Mouse (Mus musculus): ENCODE data around the gene C8g. TPM values are rescaled to one million over a fixed set of nuclear protein-coding genes. Genes with fewer than 3 reads are reported as not detected.

Gene C8g
- polyA plus RNA-seq (2017; shearing (Covaris generic)): 1 to 10 TPM; 2.1 to 5.1 (median 3.4) TPM

DNA sequence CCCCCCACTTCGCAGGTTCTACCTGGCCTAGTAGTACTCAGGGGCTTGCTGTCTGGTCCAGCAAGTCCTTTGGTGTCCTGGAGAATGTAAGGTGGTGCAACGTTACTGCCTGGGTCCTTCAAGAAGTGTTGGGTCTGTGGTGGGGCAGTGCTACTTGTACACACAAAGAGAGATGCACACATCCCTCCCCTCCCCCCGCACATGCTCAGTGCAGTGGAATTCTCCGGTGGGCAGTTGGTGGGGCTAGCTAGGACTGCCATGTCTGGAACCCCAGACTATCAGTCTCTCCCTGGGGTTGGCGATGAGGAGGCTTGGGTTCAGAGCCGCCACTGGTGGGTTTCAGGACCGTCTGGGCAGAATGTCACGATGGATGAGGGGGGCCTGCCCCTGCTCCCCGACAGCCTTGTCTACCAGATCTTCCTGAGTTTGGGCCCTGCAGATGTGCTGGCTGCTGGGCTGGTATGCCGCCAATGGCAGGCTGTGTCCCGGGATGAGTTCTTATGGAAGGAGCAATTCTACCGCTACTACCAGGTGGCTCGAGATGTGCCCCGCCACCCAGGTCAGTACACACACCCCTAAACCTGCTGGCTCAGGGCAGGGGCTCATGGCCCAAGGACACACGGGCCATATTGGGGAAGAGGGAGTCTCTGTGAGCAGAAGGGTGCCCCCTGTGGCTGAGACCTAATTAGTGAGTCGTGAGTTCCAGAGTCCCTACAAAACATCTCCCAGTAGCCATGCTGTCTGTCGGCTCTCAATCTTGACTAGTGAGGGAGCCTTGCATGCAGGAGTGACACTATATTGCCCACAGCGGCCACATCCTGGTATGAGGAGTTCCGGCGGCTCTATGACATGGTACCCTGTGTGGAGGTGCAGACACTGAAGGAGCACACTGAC, at the start of gene C8g:
Gene C8g, minus strand, starts transcription at position 127 of the 894 bp plus-strand sequence.
- ATAC-seq: no peak

DNA sequence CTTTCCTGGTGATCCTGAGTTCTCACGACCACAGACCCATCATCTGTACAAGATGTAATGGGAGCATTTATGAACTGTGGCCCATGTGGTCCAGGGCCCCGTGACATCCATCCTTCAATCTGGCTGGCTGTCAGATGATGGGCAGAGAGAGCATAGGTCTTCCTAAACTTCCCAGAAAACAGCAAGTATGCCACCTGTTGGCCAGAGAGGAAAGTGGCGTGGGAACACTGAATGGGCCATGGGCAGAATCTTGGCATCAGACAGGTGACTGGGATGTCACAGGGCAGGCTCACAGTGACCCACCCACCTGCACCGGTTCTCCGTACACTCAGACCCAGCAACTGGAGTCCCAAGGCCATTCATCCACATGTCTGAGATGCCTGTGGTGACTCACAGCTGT, 49.7 kb upstream of the C8g start:
- no peak for ATAC-seq

GRCm38 (mm10) chr2:25549021-25549991, 47.8 kb upstream of the C8g start:
- ATAC-seq: peak; percentile 73

DNA sequence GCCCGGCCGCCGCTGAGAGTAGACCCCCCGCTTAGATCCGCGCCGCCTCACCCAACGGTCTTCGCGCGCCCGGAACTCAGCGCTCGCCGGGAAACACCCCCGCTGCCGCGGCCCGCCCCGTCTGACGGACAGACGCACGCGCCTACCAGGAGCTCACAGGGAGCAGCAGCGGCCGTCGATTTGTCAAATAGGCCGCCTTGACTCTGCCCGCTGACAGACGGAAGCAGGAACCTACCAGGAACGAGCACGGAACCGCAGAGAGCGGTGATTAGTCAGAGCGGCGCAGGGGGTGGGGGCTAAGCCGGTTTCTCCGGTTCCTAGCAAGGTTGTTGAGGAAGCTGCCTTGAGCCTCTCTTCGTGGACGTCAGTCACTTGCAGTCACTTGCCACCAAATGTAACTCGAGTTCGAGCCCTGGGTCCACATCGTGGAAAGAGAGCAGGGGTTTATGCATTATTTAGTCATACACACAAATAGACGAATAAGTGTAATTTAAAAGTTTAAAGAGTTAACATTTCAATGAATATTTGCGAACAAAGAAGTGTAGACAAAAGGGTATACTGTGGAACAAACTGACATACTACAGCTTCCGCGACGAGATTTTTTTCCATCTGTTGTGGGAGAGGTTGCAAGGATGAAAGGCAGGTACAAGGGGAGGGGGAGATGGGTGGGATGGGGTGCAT, 45.4 kb upstream of the C8g start, which contains the start of gene Traf2:
Gene Traf2, minus strand, starts transcription at position 130 of the 681 bp plus-strand sequence.
- ATAC-seq: peak; percentile 85

- ATAC-seq: peak; percentile 17
Measured at GRCm38 (mm10) chr2:25545996-25546810, 44.7 kb upstream of the C8g start.

GRCm38 (mm10) chr2:25541644-25542367, 40.3 kb upstream of the C8g start:
- no peak for ATAC-seq

DNA sequence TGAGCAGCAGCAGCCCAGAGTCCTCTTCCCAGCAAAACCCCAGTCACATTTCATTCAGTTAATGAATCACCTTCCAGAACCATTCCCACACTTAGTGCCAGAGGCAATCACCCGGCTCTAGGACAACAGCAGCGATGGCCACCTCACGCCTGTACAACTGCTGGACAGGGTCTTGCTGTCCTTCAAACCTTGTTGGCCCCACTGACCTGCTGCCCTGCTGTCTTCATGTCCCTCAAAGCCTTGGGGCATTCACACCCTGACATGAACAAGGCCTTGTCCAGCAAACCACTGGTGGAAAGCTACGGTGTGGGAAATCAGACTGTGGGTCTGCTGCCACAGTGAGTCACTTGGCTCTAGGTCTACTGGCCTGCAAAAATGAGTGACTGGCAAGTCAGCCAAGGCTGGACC, 39.0 kb upstream of the C8g start:
- no peak for ATAC-seq

DNA sequence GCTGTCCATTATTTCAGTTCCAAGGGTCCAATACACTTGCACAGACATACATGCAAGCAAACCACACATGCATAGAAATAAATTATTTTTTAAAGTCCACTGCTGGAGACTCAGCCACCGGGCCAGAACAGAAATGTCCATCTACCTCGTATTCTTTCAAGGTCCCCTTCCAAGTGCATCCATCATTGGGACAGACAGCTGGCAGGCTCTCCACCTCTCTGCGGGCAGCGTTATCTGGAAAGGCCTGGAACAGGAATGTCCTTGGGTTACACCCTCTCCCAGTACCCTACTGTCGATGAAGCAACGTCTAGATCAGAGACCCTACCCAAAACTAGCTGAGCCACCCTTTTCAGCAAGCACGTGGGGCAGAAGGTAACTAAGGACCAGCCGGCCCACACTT, 35.0 kb upstream of the C8g start:
- ATAC-seq: no peak

DNA sequence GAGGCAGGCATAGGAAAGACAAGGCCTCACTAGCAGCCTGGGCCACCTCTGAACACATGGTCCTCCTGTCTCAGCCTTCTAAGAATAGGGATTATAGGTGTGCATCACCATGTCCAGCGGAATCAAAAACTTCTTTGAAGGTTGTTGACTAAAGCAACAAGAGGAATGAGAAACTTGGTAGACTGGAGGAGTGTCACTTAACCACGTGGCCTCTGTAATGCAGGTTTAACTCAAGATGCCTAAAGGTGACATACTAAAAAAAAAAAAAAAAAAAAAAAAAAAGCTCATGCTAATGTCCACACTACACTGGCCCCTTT, 33.3 kb upstream of the C8g start:
- ATAC-seq: no peak

GRCm38 (mm10) chr2:25534178-25534865, 32.8 kb upstream of the C8g start:
- ATAC-seq: peak; percentile 94

DNA sequence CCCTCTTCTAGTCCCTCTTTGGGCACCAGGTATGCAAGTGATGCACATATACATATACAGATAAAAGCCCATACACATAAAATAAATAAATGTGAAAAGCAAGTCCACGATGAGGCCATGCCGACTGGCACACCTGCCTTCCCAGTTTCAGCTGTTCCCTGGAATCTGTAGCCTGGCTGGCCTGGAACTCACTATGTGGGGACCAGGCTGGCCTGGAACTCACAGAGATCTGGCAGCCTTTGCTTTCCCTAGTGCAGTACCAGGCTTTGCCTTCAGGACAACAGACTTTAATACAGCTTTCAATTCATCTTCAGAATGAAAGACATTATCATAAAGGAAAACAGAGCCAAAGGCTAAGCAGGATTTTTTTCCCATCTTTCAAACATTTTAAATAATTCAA, 32.2 kb upstream of the C8g start:
- ATAC-seq: no peak

- no peak for ATAC-seq
Measured at GRCm38 (mm10) chr2:25526510-25527302, 25.2 kb upstream of the C8g start.

DNA sequence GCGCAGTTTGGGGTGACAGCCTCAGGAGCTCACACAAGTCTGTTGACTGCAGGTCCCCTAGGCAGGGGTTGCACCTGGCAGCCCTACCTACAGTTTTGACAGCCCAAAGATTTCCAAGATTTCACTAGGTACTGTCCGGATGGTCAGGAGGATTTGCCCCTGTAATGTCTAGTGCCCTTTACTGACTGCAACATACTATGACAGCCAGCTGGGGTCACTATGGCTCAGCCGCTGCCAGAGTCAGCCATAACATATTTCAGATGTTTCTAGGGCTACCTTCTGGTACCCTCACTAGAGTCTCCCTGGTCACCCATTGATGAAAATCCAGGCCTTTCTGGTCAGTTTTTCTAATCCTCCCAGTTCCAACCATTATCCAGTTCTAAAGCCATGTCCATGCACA, 8.4 kb upstream of the C8g start:
- no peak for ATAC-seq

GRCm38 (mm10) chr2:25506964-25507363, 5.4 kb upstream of the C8g start:
- ATAC-seq: peak; percentile 41

DNA sequence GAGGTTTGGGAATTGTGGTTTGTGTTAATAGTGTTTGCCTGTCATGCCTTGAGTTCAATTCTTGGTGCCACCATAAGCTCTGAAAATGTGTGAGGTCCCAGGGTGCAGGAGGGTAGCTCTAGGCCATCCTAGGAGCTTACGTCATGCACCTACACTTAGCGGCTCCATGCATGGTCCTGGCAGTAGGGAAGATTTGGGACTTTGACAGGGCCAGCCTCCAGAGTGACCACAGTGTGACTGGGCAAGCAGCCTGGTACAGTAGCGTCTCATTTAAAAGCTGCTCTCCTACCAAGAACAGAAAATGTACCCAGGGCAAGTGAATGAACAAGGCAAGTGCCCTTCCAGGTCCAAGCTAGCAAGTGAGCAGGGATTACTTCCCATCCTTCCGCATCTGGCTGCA, 4.3 kb upstream of the C8g start:
- ATAC-seq: no peak

GRCm38 (mm10) chr2:25505000-25505399, 3.5 kb upstream of the C8g start:
- no peak for ATAC-seq

DNA sequence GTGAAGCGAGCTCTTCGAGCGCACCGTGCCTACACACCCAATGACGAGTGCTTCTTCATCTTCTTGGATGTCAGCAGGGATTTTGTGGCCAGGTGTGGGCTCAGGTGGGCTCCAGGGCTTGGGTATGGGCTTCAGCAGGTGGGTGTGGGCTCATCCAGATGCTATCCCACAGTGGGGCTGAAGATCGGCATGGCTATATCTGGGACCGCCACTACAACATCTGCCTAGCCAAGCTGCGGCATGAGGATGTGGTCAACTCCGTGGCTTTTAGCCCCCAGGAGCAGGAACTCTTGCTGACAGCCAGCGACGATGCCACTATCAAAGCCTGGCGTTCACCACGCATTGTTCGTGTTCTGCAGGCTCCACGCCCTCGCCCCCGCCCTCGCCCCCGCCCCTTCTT, 3.0 kb upstream of the C8g start:
- ATAC-seq: no peak

DNA sequence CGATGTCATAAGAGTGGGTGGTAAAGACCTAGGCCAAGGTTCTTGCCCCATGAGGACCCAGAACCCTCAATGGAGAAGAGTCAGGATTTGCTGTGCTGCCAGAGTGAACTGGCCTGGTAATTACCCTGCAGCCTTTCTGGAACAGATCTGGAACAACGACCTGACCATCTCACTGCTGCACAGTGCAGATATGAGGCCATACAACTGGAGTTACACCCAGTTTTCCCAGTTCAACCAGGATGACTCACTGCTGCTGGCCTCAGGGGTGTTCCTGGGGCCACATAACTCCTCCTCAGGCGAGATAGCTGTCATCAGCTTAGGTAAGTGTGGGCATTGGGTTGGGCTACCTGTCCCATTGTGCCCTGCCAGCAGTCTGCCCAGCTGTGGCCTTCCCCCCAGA, 1.2 kb upstream of the C8g start:
- no peak for ATAC-seq

GRCm38 (mm10) chr2:25500576-25501405, 728 bp downstream of the C8g start, which contains the start of gene Fbxw5:
Gene Fbxw5, plus strand, starts transcription at chr2:25500750.
- ATAC-seq: peak; percentile 91
